Mouse (Mus musculus) hindbrain, embryonic 13.5 days (tissue): Measurements from ENCODE around the gene Upf1. TPM values are rescaled to one million over a fixed set of nuclear protein-coding genes. Genes with fewer than 3 reads are reported as not detected.

Source experiments
- ATAC-seq: fragments of 200-750 bp; cut with Nextera tagmentation; 2 replicates; pipeline ENCODE4 v1.8.0; 2017; ENCODE audit warnings: moderate TSS enrichment; ENCODE audit not compliant: low FRiP score
- H3K27ac ChIP-seq: fragments of 300-500 bp; sonication (generic); 2 replicates; pipeline ENCODE4 v1.5.1; 2015; ENCODE audit warnings: inconsistent platforms, mild to moderate bottlenecking, moderate library complexity
- H3K27me3 ChIP-seq: fragments of 300-500 bp; sonication (generic); 2 replicates; pipeline ENCODE4 v1.6.1; 2015; ENCODE audit warnings: mild to moderate bottlenecking, inconsistent platforms
- H3K36me3 ChIP-seq: fragments of 300-500 bp; sonication (generic); 2 replicates; pipeline ENCODE4 v1.6.1; 2015; ENCODE audit warnings: mild to moderate bottlenecking, inconsistent platforms
- H3K4me1 ChIP-seq: fragments of 300-500 bp; sonication (generic); replicated peaks from 2 replicates; pipeline ENCODE4 v1.6.1; 2015; ENCODE audit warnings: inconsistent platforms
- H3K4me2 ChIP-seq: fragments of 300-500 bp; sonication (generic); 2 replicates; pipeline ENCODE4 v1.6.1; 2015; ENCODE audit warnings: inconsistent platforms, mild to moderate bottlenecking, moderate library complexity
- H3K4me3 ChIP-seq: fragments of 300-500 bp; sonication (generic); 2 replicates; pipeline ENCODE4 v1.5.1; 2015; ENCODE audit warnings: mild to moderate bottlenecking, inconsistent platforms
- H3K9ac ChIP-seq: fragments of 300-500 bp; sonication (generic); 2 replicates; pipeline ENCODE4 v1.6.1; 2015; ENCODE audit warnings: mild to moderate bottlenecking, inconsistent platforms
- H3K9me3 ChIP-seq: fragments of 300-500 bp; sonication (generic); 2 replicates; pipeline ENCODE4 v1.6.1; 2016; ENCODE audit warnings: inconsistent platforms
- WGBS: fragments of 180-500 bp; shearing (Covaris S2); methylation state at CpG from one replicate; pipeline ENCODE4 v1.1.7; 2015; 5-methylcytosine and 5-hydroxymethylcytosine counted together
- polyA plus RNA-seq: library from polyadenylated mRNA; unstranded; fragments of >200 nt; fragmentation: Nextera tagmentation; extraction: Ambion mirVana; gene quantifications from 2 replicates; pipeline ENCODE4 v1.2.1, GENCODE M21; 2015

The Upf1 gene
- polyA plus RNA-seq, 1 experiment from 2014 or later, result 15.9 TPM

DNA sequence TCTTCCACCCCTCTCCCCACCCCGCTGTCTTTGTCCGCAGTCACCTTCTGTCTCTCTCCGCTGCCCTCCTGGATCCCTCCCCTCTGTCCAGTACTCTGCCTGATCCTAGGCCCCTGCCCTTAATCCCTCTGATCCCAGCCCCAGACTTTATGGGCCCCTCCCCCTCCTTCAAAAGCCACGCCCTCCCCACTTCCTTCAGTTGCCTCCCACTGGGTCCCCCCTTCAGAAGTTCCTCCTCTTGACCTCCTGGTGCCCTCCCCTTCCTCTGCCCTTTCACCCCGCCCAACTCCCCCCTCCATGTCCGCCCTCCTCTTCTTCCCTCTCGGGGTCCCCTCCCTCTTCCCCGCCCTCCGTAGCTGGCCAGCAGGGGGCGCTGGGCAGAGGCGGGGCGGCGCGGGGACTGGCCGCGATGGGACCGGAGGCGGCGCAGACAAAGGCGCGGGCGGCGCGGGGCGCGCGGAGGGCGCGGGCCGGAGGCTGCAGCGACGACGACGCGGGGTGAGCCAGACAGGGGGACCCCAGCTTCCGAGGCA is 70.4 kb downstream of the Upf1 start, which contains the start of gene Homer3:
Gene Homer3 (plus strand): TSS at position 225 of the 533 bp plus-strand sequence.
- peak within 1 kb of the TSS; percentile 94 for H3K9ac ChIP-seq

More for the DNA sequence above, 70.4 kb downstream of the Upf1 start, which contains the start of gene Homer3:
- no peaks in the 10 kb centered on the region for H3K9me3 ChIP-seq
- WGBS, result under 1% methylated on average over 34 of the region's 36 CpGs
- peaks cover 36% of the 10 kb centered on the region for H3K4me1 ChIP-seq
- peak within 1 kb of the TSS; percentile 74 for H3K4me2 ChIP-seq
- peak within 1 kb of the TSS; percentile 75 for H3K4me3 ChIP-seq
- 0 out of 2 replicates have a peak, but pooled peaks cover 4% of the 10 kb centered on the region for H3K27me3 ChIP-seq
- H3K36me3 ChIP-seq, result peaks cover 29% of the 10 kb centered on the region
- peak; percentile 81 for ATAC-seq
- peak within 1 kb of the TSS; percentile 55 for H3K27ac ChIP-seq

Other genes starting within 250 kb of the Upf1 start
- 128 and 135 TPM in 2 replicates for gene Ncan, start 232.4 kb downstream of the Upf1 start, polyA plus RNA-seq
- gene Nr2c2ap, start 221.9 kb downstream of the Upf1 start, polyA plus RNA-seq, result 32.6 and 36.4 TPM in 2 replicates
- gene Rfxank, start 214.1 kb downstream of the Upf1 start, polyA plus RNA-seq, result 12.5 and 14.3 TPM in 2 replicates
- 53.6 and 58.2 TPM in 2 replicates for gene Borcs8, start 213.8 kb downstream of the Upf1 start, polyA plus RNA-seq
- gene Mef2b, start 213.6 kb downstream of the Upf1 start, polyA plus RNA-seq, result 0.40 TPM in 2 replicates
- 44.3 and 52.3 TPM in 2 replicates for gene Tmem161a, start 180.9 kb downstream of the Upf1 start, polyA plus RNA-seq
- gene Slc25a42, start 141.0 kb downstream of the Upf1 start, polyA plus RNA-seq, result 5.3 and 5.4 TPM in 2 replicates
- gene Sugp2, start 119.1 kb downstream of the Upf1 start, polyA plus RNA-seq, result 72.1 and 81.8 TPM in 2 replicates
- gene Armc6, start 118.8 kb downstream of the Upf1 start, polyA plus RNA-seq, result 79.1 and 89.7 TPM in 2 replicates
- 47.0 TPM in 2 replicates for gene Homer3, start 70.5 kb downstream of the Upf1 start, polyA plus RNA-seq
- gene Ddx49, start 50.8 kb downstream of the Upf1 start, polyA plus RNA-seq, result 45.8 and 50.9 TPM in 2 replicates
- gene Cope, start 50.8 kb downstream of the Upf1 start, polyA plus RNA-seq, result 275 and 288 TPM in 2 replicates
- 24.5 and 25.1 TPM in 2 replicates for gene Cers1, start 37.5 kb downstream of the Upf1 start, polyA plus RNA-seq
- gene Gdf1, start 23.5 kb downstream of the Upf1 start, polyA plus RNA-seq, result 1.2 and 2.6 TPM in 2 replicates
- gene Comp, start 20.3 kb upstream of the Upf1 start, polyA plus RNA-seq, result 0.14 and 0.96 TPM in 2 replicates
- 35.6 and 37.6 TPM in 2 replicates for gene Crtc1, start 86.3 kb upstream of the Upf1 start, polyA plus RNA-seq
- 24.3 and 25.8 TPM in 2 replicates for gene Klhl26, start 123.7 kb upstream of the Upf1 start, polyA plus RNA-seq
- gene Tmem59l, start 134.1 kb upstream of the Upf1 start, polyA plus RNA-seq, result 78.5 and 78.8 TPM in 2 replicates
- gene Crlf1, start 139.9 kb upstream of the Upf1 start, polyA plus RNA-seq, result 2.2 and 2.9 TPM in 2 replicates
- gene Rex1bd, start 153.5 kb upstream of the Upf1 start, polyA plus RNA-seq, result 147 and 148 TPM in 2 replicates
- 715 and 758 TPM in 2 replicates for gene Uba52, start 157.5 kb upstream of the Upf1 start, polyA plus RNA-seq
- gene Fkbp8, start 174.4 kb upstream of the Upf1 start, polyA plus RNA-seq, result 385 and 391 TPM in 2 replicates
- 47.7 and 50.5 TPM in 2 replicates for gene Kxd1, start 174.7 kb upstream of the Upf1 start, polyA plus RNA-seq
- 16.3 and 17.2 TPM in 2 replicates for gene Ell, start 186.2 kb upstream of the Upf1 start, polyA plus RNA-seq
- gene Isyna1, start 241.1 kb upstream of the Upf1 start, polyA plus RNA-seq, result 121 and 125 TPM in 2 replicates